Mouse (Mus musculus): ENCODE data around the gene C5ar2. TPM values are rescaled to one million over a fixed set of nuclear protein-coding genes. Genes with fewer than 3 reads are reported as not detected.

The C5ar2 gene
- polyA plus RNA-seq, 1 experiment from 2014 or later, result not detected

DNA sequence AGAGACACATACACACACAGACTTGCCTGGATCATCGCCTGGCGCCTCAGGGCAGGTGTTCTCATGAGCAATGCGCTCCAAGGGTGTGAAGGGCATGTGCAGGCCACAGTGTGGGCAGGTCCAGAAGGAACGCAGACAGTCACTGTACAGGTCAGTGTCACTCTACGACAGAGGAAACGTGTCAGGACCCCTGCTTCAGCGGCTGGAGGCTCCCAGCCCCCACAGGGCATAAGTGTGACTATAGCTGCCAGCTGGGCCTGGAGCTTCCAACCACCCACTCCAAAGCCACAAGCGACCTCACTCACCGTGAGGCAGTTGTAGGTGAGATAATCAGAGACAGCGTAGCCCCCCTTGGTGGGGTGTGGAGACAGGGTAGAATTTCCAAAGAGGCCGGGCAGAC is 45.4 kb downstream of the C5ar2 start:
- Histone ChIP-seq H3K4me2 (ENCODE audit: low read length) (no peak overlapping the region), H3K9me3 (ENCODE audit: control insufficient read depth, low read length) (no peaks in the 10 kb centered on the region), H3K9ac (replicated peaks; ENCODE audit: low read length) (no peak overlapping the region), H3K4me3 (replicated peaks; ENCODE audit: low read depth, low read length) (no peak overlapping the region), H3K4me1 (ENCODE audit: control insufficient read depth, insufficient read depth, low read length) (no peaks in the 10 kb centered on the region), H3K27ac (replicated peaks; ENCODE audit: low read depth, low read length) (no peak overlapping the region), H3K27me3 (ENCODE audit: control insufficient read depth, insufficient read depth, low read length) (no peaks in the 10 kb centered on the region), H3K36me3 (ENCODE audit: control insufficient read depth, insufficient read depth, low read length) (peaks cover 75% of the 10 kb centered on the region)
- ATAC-seq (ENCODE audit: low FRiP score, low TSS enrichment) (no peak), DNase-seq (no peak)
- 92% methylated on average over 11 of the region's 11 CpGs for WGBS

DNA sequence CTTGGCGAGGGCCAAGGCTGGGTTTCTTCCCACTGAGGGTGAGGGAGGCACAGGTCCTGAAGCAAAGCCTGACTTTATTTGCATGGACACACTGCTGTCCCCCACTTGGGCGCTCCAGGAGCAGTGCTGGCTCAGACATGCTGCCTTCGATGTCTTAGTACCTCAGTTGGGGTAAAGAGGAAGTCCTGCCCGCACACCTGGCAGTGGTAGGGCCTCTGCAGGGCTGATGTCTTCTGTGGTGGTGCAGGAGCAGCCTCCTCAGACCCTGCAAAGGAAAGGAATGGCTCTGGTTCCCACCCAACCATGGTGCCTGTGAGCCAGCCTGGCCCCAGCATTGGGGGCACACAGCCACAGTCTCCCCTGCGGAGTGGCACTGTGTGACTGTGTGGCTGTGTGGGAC is 46.8 kb downstream of the C5ar2 start:
- ATAC-seq (ENCODE audit: low FRiP score, low TSS enrichment), result no peak
- 88% methylated on average over 5 of the region's 5 CpGs for WGBS
- Histone ChIP-seq H3K4me2 (ENCODE audit: low read length) (no peak overlapping the region), H3K27me3 (ENCODE audit: control insufficient read depth, insufficient read depth, low read length) (no peaks in the 10 kb centered on the region), H3K4me3 (replicated peaks; ENCODE audit: low read depth, low read length) (no peak overlapping the region), H3K4me1 (ENCODE audit: control insufficient read depth, insufficient read depth, low read length) (no peaks in the 10 kb centered on the region), H3K27ac (replicated peaks; ENCODE audit: low read depth, low read length) (no peak overlapping the region), H3K9me3 (ENCODE audit: control insufficient read depth, low read length) (no peaks in the 10 kb centered on the region), H3K9ac (replicated peaks; ENCODE audit: low read length) (no peak overlapping the region), H3K36me3 (ENCODE audit: control insufficient read depth, insufficient read depth, low read length) (peaks cover 61% of the 10 kb centered on the region)
- no peak for DNase-seq

DNA sequence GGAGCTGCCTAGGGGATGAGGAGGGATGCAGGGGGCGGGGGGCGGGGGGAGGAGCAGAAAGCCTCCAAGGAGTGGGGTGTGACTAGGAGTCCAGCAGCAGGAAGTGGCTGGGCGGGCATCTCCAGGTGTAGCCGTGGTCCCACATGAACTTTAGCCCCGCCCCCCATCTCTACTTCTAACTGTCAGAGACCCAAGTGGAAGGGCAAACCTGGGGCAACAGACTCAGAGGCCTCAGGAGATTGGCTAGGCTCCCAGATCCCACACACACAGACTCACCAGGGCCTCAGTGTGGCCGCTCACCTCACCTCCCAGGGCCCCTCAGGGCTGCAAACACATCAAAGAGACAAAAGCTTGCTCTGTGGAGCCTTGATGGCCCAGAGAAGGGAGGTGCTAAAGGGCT is 47.3 kb downstream of the C5ar2 start:
- 81% methylated on average over 6 of the region's 6 CpGs for WGBS
- H3K27ac ChIP-seq (replicated peaks; ENCODE audit: low read depth, low read length), result no peak overlapping the region

DNA sequence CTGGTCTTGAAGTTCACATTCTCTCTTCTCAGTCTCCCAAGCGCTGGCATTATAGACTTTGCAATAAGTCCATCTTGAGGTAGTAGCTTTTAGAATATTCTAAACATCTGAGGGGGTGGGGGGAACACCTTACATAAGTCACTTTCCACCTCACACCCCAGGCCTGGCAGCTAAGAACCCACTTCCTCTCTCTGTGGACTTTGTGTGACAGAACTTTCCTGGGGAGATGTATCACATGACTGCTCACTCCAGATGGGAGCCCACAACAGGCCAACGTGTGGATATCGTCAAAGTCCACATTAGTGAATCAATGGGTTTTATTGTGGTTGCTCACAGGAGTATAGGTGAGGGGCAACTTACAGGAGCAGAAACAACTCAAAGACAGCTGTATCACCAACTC is 50.3 kb downstream of the C5ar2 start:
- H3K9me3 ChIP-seq (ENCODE audit: control insufficient read depth, low read length), result no peaks in the 10 kb centered on the region
- H3K27ac ChIP-seq (replicated peaks; ENCODE audit: low read depth, low read length), result no peak overlapping the region
- H3K36me3 ChIP-seq (ENCODE audit: control insufficient read depth, insufficient read depth, low read length), result peaks cover 29% of the 10 kb centered on the region
- WGBS, result 60% methylated on average over 3 of the region's 3 CpGs
- H3K27me3 ChIP-seq (ENCODE audit: control insufficient read depth, insufficient read depth, low read length), result no peaks in the 10 kb centered on the region
- ATAC-seq (ENCODE audit: low FRiP score, low TSS enrichment), result no peak
- no peak overlapping the region for H3K4me3 ChIP-seq (replicated peaks; ENCODE audit: low read depth, low read length)
- no peaks in the 10 kb centered on the region for H3K4me1 ChIP-seq (ENCODE audit: control insufficient read depth, insufficient read depth, low read length)
- no peak overlapping the region for H3K9ac ChIP-seq (replicated peaks; ENCODE audit: low read length)
- no peak overlapping the region for H3K4me2 ChIP-seq (ENCODE audit: low read length)
- DNase-seq, result no peak

More for the DNA sequence above, 47.3 kb downstream of the C5ar2 start:
- Histone ChIP-seq H3K36me3 (ENCODE audit: control insufficient read depth, insufficient read depth, low read length) (peaks cover 56% of the 10 kb centered on the region), H3K4me2 (ENCODE audit: low read length) (no peak overlapping the region), H3K9ac (replicated peaks; ENCODE audit: low read length) (no peak overlapping the region), H3K27me3 (ENCODE audit: control insufficient read depth, insufficient read depth, low read length) (no peaks in the 10 kb centered on the region), H3K9me3 (ENCODE audit: control insufficient read depth, low read length) (no peaks in the 10 kb centered on the region), H3K4me3 (replicated peaks; ENCODE audit: low read depth, low read length) (no peak overlapping the region), H3K4me1 (ENCODE audit: control insufficient read depth, insufficient read depth, low read length) (no peaks in the 10 kb centered on the region)
- DNase-seq (no peak), ATAC-seq (ENCODE audit: low FRiP score, low TSS enrichment) (no peak)

DNA sequence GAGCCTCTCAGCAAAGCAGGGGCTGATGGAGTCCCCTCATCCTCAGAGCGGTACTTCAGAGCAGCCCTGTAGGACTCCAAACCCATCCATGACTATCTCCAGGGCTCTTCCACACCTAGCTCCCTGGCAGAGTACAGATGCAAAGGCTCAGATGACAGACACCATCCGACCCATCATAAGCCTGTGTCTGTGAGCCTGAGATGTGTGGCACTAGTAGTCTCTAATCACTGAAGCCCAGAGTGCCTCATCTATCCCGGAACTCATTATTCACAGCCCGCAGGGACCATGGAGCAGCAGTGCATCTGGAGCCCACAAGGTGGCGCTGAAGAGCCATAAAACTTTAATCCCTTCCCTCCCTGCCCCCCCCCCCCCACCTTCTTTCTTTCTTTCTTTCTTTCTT is 51.6 kb downstream of the C5ar2 start:
- H3K4me1 ChIP-seq (ENCODE audit: control insufficient read depth, insufficient read depth, low read length), result no peaks in the 10 kb centered on the region
- no peak overlapping the region for H3K4me3 ChIP-seq (replicated peaks; ENCODE audit: low read depth, low read length)
- no peak overlapping the region for H3K9ac ChIP-seq (replicated peaks; ENCODE audit: low read length)
- H3K27me3 ChIP-seq (ENCODE audit: control insufficient read depth, insufficient read depth, low read length), result no peaks in the 10 kb centered on the region
- no peaks in the 10 kb centered on the region for H3K9me3 ChIP-seq (ENCODE audit: control insufficient read depth, low read length)
- peak; percentile 91 for DNase-seq
- WGBS, result 20% methylated on average over 5 of the region's 5 CpGs
- peaks cover 16% of the 10 kb centered on the region for H3K36me3 ChIP-seq (ENCODE audit: control insufficient read depth, insufficient read depth, low read length)
- H3K4me2 ChIP-seq (ENCODE audit: low read length), result no peak overlapping the region
- ATAC-seq (ENCODE audit: low FRiP score, low TSS enrichment), result no peak
- no peak overlapping the region for H3K27ac ChIP-seq (replicated peaks; ENCODE audit: low read depth, low read length)

DNA sequence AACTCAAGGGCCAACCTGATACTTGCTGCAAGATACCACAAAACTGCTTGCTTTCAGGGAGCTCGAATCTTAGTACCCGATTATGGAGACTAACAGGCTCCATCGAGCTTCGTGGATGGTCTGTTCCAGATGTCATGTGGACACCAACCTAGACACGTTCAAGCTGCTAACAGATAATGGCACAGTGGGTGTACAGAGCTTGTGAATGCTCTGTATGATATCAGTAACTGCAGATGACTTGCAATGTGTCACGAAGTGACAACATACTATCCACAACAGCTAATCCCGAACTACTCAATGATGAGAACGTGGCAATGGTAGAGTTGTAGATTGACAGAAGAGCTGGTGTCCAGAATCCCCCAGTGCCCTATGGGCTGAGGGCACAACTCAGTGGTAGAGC is 56.5 kb downstream of the C5ar2 start:
- Histone ChIP-seq H3K27ac (replicated peaks; ENCODE audit: low read depth, low read length) (no peak overlapping the region), H3K27me3 (ENCODE audit: control insufficient read depth, insufficient read depth, low read length) (no peaks in the 10 kb centered on the region), H3K4me1 (ENCODE audit: control insufficient read depth, insufficient read depth, low read length) (no peaks in the 10 kb centered on the region), H3K4me2 (ENCODE audit: low read length) (no peak overlapping the region), H3K9ac (replicated peaks; ENCODE audit: low read length) (no peak overlapping the region), H3K36me3 (ENCODE audit: control insufficient read depth, insufficient read depth, low read length) (peaks cover 34% of the 10 kb centered on the region), H3K9me3 (ENCODE audit: control insufficient read depth, low read length) (no peaks in the 10 kb centered on the region), H3K4me3 (replicated peaks; ENCODE audit: low read depth, low read length) (no peak overlapping the region)
- 82% methylated on average over 8 of the region's 8 CpGs for WGBS
- ATAC-seq (ENCODE audit: low FRiP score, low TSS enrichment), result no peak
- DNase-seq, result no peak

Other genes with a start within 250 kb of the C5ar2 start
- gene Bicra, start 196.2 kb downstream of the C5ar2 start, polyA plus RNA-seq (2014; fragmentation: Nextera tagmentation; extraction: Ambion mirVana), result 6.5 and 9.0 TPM in 2 replicates
- 0.09 and 0.13 TPM in 2 replicates for gene Zfp541, start 182.3 kb downstream of the C5ar2 start, polyA plus RNA-seq (2014; fragmentation: Nextera tagmentation; extraction: Ambion mirVana)
- 209 and 245 TPM in 2 replicates for gene Napa, start 145.7 kb downstream of the C5ar2 start, polyA plus RNA-seq (2014; fragmentation: Nextera tagmentation; extraction: Ambion mirVana)
- 33.1 and 40.5 TPM in 2 replicates for gene Kptn, start 124.3 kb downstream of the C5ar2 start, polyA plus RNA-seq (2014; fragmentation: Nextera tagmentation; extraction: Ambion mirVana)
- 1.1 and 1.2 TPM in 2 replicates for gene Slc8a2, start 114.3 kb downstream of the C5ar2 start, polyA plus RNA-seq (2014; fragmentation: Nextera tagmentation; extraction: Ambion mirVana)
- gene Meis3, start 69.1 kb downstream of the C5ar2 start, polyA plus RNA-seq (2014; fragmentation: Nextera tagmentation; extraction: Ambion mirVana), result 137 and 151 TPM in 2 replicates
- 11.6 and 11.9 TPM in 2 replicates for gene Dhx34, start 22.1 kb downstream of the C5ar2 start, polyA plus RNA-seq (2014; fragmentation: Nextera tagmentation; extraction: Ambion mirVana)
- 0.11 and 1.6 TPM in 2 replicates for gene C5ar1, start 15.4 kb upstream of the C5ar2 start, polyA plus RNA-seq (2014; fragmentation: Nextera tagmentation; extraction: Ambion mirVana)
- 36.4 and 44.7 TPM in 2 replicates for gene Inafm1, start 29.5 kb upstream of the C5ar2 start, polyA plus RNA-seq (2014; fragmentation: Nextera tagmentation; extraction: Ambion mirVana)
- gene Ccdc9, start 42.6 kb upstream of the C5ar2 start, polyA plus RNA-seq (2014; fragmentation: Nextera tagmentation; extraction: Ambion mirVana), result 17.6 and 24.1 TPM in 2 replicates
- gene Bbc3, start 64.2 kb upstream of the C5ar2 start, polyA plus RNA-seq (2014; fragmentation: Nextera tagmentation; extraction: Ambion mirVana), result 16.8 and 24.8 TPM in 2 replicates
- 178 and 240 TPM in 2 replicates for gene Sae1, start 143.7 kb upstream of the C5ar2 start, polyA plus RNA-seq (2014; fragmentation: Nextera tagmentation; extraction: Ambion mirVana)
- gene Zc3h4, start 156.8 kb upstream of the C5ar2 start, polyA plus RNA-seq (2014; fragmentation: Nextera tagmentation; extraction: Ambion mirVana), result 17.1 and 19.2 TPM in 2 replicates
- gene Tmem160, start 208.6 kb upstream of the C5ar2 start, polyA plus RNA-seq (2014; fragmentation: Nextera tagmentation; extraction: Ambion mirVana), result 59.6 and 84.1 TPM in 2 replicates
- gene Npas1, start 233.6 kb upstream of the C5ar2 start, polyA plus RNA-seq (2014; fragmentation: Nextera tagmentation; extraction: Ambion mirVana), result 3.7 and 4.4 TPM in 2 replicates